Mouse (Mus musculus): ENCODE data around the gene Tgtp1.
"Not testable (repeated sequence)": the region's sequence is repeated elsewhere in the genome, so short reads cannot be mapped to it uniquely, and the experiment has no call there.

GRCm38 (mm10) chr11:48989981-48990380, 4.0 kb downstream of the Tgtp1 start:
- not testable (repeated sequence) for TF ChIP-seq EP300 (optimal IDR thresholded peaks at IDR 0.05); CTCF (IDR thresholded peaks at IDR 0.05; ENCODE audit: low read depth)

Data from stomach, postnatal 0 days (tissue).